Mouse (Mus musculus) MN1 (cell line): ENCODE results near the gene Fam174b.

ENCODE experiments used
- DNase-seq: peaks from one replicate; pipeline ENCODE4 v3.0.0-alpha.2; 2016; ENCODE audit warnings: low spot score

Fam174b gene

GRCm38 (mm10) chr7:73740111-73741035, at the start of gene Fam174b:
Fam174b (plus strand) TSS chr7:73740302.
- no peak for DNase-seq

- no peak for DNase-seq
Measured at GRCm38 (mm10) chr7:73697092-73697491, 43.0 kb upstream of the Fam174b start.

GRCm38 (mm10) chr7:73704305-73704704, 35.8 kb upstream of the Fam174b start:
- DNase-seq: no peak

- DNase-seq: no peak
Measured at GRCm38 (mm10) chr7:73713506-73713905, 26.6 kb upstream of the Fam174b start.

GRCm38 (mm10) chr7:73715928-73716749, 24.0 kb upstream of the Fam174b start:
- no peak for DNase-seq

- no peak for DNase-seq
Measured at GRCm38 (mm10) chr7:73716841-73717240, 23.3 kb upstream of the Fam174b start.

GRCm38 (mm10) chr7:73718031-73718430, 22.1 kb upstream of the Fam174b start:
- no peak for DNase-seq

- DNase-seq: no peak
Measured at GRCm38 (mm10) chr7:73718497-73719007, 21.6 kb upstream of the Fam174b start.

GRCm38 (mm10) chr7:73721046-73721445, 19.1 kb upstream of the Fam174b start:
- DNase-seq: no peak

GRCm38 (mm10) chr7:73721764-73722163, 18.3 kb upstream of the Fam174b start:
- no peak for DNase-seq

GRCm38 (mm10) chr7:73729913-73730312, 10.2 kb upstream of the Fam174b start:
- no peak for DNase-seq

- no peak for DNase-seq
Measured at GRCm38 (mm10) chr7:73730430-73731022, 9.6 kb upstream of the Fam174b start.

GRCm38 (mm10) chr7:73736046-73736445, 4.1 kb upstream of the Fam174b start:
- DNase-seq: no peak

GRCm38 (mm10) chr7:73741392-73741791, 1.3 kb downstream of the Fam174b start:
- DNase-seq: no peak

GRCm38 (mm10) chr7:73741841-73742240, 1.7 kb downstream of the Fam174b start:
- no peak for DNase-seq

- no peak for DNase-seq
Measured at GRCm38 (mm10) chr7:73743144-73743543, 3.0 kb downstream of the Fam174b start.

GRCm38 (mm10) chr7:73743831-73744370, 3.8 kb downstream of the Fam174b start:
- DNase-seq: no peak

- no peak for DNase-seq
Measured at GRCm38 (mm10) chr7:73745903-73746302, 5.8 kb downstream of the Fam174b start.

- no peak for DNase-seq
Measured at GRCm38 (mm10) chr7:73746836-73747235, 6.7 kb downstream of the Fam174b start.

- no peak for DNase-seq
Measured at GRCm38 (mm10) chr7:73747531-73747930, 7.4 kb downstream of the Fam174b start.

GRCm38 (mm10) chr7:73748437-73749108, 8.5 kb downstream of the Fam174b start:
- DNase-seq: no peak
